Mouse (Mus musculus) embryonic fibroblast, embryonic 13.5 days (primary cell): ENCODE results near the gene Rec8. TPM values are rescaled to one million over a fixed set of nuclear protein-coding genes. Genes with fewer than 3 reads are reported as not detected.

Source experiments
- H3K27ac ChIP-seq: 2 replicates; pipeline ENCODE4 v1.5.1; 2012; ENCODE audit warnings: low read length, control low read depth, inconsistent platforms; ENCODE audit not compliant: insufficient read depth
- H3K4me1 ChIP-seq: 2 replicates; pipeline ENCODE4 v1.6.1; 2011; ENCODE audit warnings: low read length; ENCODE audit not compliant: control insufficient read depth, insufficient read depth
- H3K4me3 ChIP-seq: 2 replicates; pipeline ENCODE4 v1.5.1; 2011; ENCODE audit warnings: mild to moderate bottlenecking, control low read depth, low read length; ENCODE audit not compliant: insufficient read depth
- CTCF ChIP-seq: IDR thresholded peaks from 2 replicates; pipeline ENCODE4 v1.5.1; 2011; ENCODE audit warnings: mild to moderate bottlenecking, control low read depth, low read length, moderate library complexity, borderline replicate concordance; ENCODE audit not compliant: insufficient read depth
- POLR2A ChIP-seq: IDR thresholded peaks from 2 replicates; pipeline ENCODE4 v1.6.1; 2011; ENCODE audit warnings: low read depth, mild to moderate bottlenecking, control low read depth, low read length, moderate library complexity
- polyA plus RNA-seq: library from polyadenylated mRNA; stranded (reverse); fragments of >200 nt; gene quantifications from 2 replicates; pipeline ENCODE4 v1.2.4, GENCODE M21; 2011; ENCODE audit warnings: low read depth; ENCODE audit not compliant: missing spikeins, insufficient read length

Rec8 gene
- polyA plus RNA-seq, 1 experiment, result not detected

DNA sequence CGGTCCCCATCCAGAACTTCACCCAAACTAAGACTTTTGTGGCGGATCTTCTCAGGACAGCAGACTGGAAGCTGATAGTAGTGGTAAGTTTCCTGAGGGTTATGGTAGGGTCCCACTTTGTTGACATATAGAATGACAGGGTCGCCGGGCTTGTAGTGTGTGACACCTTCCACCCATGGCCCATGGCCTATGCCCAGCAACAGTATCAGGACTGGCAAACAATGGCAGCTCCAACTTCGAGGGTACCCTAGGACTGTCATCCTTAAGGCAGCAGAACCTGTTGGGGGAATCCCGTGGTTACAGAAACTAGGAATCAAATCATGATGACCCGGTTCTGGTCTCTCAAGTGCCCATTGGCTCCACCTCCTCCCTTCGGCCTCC is 24.8 kb downstream of the Rec8 start:
- TF ChIP-seq POLR2A (no peak), CTCF (no peak)
- peak overlapping the region; percentile 92 for H3K27ac ChIP-seq
- peak overlapping the region; percentile 83 for H3K4me3 ChIP-seq
- H3K4me1 ChIP-seq, result no peaks in the 10 kb centered on the region

DNA sequence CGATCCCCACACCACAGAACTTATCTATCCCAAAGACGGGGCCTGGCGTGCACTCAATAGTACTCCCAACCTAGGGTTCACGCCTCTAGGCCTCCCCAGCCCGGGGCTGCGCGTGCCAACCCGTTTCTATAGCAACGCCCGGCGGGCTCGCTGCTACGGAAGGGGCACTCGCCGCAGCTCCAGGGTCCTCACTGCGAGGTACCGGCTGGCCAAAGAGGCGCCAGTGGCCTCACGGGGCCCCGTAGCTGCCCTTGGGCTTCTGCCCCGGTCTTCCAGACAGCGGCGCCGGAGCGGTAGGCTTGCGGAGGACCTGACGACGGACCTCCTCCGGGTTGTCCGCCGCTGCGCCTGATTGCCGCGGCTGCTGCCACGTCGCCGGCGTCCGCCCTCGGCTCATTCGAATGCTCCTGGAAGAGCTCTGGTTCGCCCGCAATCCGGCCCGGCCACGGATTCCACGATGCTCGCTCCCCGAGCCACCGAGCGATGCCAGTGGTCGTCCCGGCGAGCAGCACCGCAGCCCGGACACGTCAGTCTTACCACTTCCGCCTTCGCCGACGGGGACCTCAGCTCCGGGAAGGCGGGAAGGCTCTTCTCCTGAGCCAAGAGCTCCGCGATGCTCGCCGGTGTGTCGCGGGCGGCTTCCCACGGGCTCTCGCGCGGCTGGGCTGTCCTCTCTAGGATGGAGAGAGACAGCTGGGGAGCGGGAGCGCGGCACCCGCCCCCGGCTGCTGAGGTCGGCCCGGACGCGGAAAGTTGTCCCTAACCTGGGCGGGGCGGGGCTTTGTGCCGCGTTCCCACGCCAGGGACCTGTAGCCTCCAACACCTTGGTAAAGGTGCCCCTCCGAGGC is 25.4 kb downstream of the Rec8 start, which contains the start of gene Tm9sf1:
Gene Tm9sf1 (minus strand): TSS at position 747 of the 848 bp plus-strand sequence.
- H3K4me3 ChIP-seq, result peak within 1 kb of the TSS; percentile 83
- H3K4me1 ChIP-seq, result no peaks in the 10 kb centered on the region
- TF ChIP-seq CTCF (no peak), POLR2A (peak; percentile 49)
- peak within 1 kb of the TSS; percentile 92 for H3K27ac ChIP-seq

DNA sequence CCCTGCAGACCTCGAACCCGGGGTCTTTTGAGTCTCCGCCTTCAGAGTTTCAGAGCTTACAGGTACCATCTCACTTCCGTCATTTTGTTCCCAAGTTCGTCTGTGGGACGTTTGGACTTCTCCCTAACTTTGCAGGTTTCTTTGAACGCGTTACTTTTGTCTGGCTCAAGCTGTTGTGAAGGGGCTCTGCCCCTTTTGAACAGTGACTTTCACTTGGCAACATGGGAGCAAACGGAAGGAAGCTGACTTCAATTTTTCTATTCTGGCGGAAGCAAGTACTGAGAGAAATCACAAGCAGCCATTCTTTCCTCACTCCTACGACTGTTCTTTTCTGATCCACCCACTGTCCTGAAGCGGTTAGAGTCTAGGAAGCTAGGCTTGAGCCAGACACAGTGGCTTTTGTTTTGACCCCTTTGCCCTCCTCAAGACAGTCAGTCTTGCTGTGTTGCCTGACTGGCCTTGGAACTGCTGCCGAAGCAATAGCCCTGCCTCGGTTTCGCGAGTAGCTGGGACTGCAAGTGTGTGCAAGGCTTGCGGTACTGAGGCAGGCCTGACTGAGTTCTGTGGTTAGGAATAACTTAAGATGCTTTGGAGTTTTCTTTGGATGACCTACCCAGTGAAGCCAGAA is 26.5 kb downstream of the Rec8 start:
- Histone ChIP-seq H3K4me1 (no peaks in the 10 kb centered on the region), H3K4me3 (peak overlapping the region; percentile 83), H3K27ac (peak overlapping the region; percentile 4; the same call in 1 of the 2 replicates)
- TF ChIP-seq CTCF, result no peak
- TF ChIP-seq POLR2A, result no peak

DNA sequence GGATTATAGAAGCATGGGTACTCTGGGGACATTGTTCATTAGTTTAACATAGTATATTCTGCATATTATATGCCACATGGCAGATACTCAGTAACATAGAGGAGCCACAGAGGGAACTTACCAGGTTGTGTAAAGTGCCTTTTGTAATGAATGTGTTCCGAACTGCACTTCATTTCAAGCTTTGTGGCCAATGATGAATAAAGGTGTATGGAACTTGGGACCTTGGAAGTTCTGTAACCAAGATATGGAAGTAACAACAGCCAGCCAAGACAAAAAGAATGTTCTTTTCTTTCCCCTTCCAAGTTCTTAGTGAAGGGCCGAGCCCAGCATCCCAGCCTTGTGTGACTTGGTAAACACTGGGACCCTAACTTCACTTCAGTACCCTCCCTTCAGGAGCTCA is 32.0 kb downstream of the Rec8 start, which contains the start of gene Tssk4:
Gene Tssk4 (plus strand): TSS at position 301 of the 400 bp plus-strand sequence.
- H3K4me1 ChIP-seq, result no peaks in the 10 kb centered on the region
- H3K4me3 ChIP-seq, result no peak within 1 kb of the TSS
- TF ChIP-seq POLR2A (no peak), CTCF (no peak)
- H3K27ac ChIP-seq, result no peak within 1 kb of the TSS

DNA sequence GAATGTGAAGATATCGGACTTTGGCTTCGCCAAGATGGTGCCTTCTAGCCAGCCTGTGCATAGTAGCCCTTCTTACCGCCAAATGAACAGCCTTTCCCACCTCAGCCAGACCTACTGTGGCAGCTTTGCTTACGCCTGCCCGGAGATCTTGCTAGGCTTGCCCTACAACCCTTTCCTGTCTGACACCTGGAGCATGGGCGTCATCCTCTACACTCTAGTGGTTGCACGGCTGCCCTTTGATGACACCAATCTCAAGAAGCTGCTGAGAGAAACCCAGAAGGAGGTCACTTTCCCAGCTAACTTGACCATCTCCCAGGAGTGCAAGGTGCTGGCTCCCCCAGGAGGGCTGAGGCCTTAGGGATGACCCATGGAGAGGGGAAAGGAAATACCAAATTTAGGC is 33.7 kb downstream of the Rec8 start:
- TF ChIP-seq POLR2A, result no peak
- no peak overlapping the region for H3K4me3 ChIP-seq
- no peak overlapping the region for H3K27ac ChIP-seq
- H3K4me1 ChIP-seq, result no peaks in the 10 kb centered on the region

DNA sequence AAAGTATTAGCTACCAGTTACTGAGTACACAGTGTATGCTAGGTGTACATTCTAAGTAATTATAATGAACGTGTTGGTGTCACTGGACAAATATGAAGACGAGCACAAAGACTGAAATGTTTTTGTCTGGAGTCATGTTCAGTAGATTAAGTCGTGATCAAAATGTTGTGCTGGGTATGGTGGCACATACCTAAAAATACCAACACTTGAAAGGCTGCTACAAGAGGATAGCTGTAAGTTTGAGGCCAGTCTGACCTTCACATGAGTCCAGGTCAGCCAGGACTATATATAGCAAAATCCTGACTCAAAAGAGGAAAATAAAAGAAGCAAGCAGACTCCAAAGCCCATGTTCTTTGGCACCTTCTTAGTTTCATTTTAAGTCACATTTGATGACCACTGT is 39.1 kb downstream of the Rec8 start:
- H3K4me1 ChIP-seq, result no peaks in the 10 kb centered on the region
- no peak overlapping the region for H3K4me3 ChIP-seq
- no peak overlapping the region for H3K27ac ChIP-seq

DNA sequence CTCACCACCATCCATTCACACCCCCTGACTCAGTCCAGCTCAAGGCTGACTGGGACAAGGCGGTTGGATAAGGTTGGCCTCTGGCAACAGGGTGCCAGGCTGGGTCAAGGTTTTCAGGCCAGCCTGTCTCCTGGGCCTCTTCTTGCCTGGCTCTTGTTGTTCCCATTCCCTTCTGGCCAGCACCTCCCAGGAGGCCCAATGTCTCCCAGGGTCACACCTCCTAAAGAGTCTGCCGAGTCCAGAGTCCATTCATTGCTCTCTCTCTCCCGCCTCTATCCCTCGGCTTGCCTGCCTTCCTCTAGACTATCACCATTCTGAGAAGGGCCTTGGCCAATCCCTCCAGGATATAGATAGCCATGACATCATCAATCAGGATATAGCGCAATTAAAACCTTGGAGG is 40.2 kb downstream of the Rec8 start:
- no peak overlapping the region for H3K4me3 ChIP-seq
- no peaks in the 10 kb centered on the region for H3K4me1 ChIP-seq
- TF ChIP-seq CTCF (no peak), POLR2A (no peak)
- H3K27ac ChIP-seq, result no peak overlapping the region

More for the DNA sequence above, 39.1 kb downstream of the Rec8 start:
- no peak for TF ChIP-seq POLR2A
- TF ChIP-seq CTCF, result no peak

DNA sequence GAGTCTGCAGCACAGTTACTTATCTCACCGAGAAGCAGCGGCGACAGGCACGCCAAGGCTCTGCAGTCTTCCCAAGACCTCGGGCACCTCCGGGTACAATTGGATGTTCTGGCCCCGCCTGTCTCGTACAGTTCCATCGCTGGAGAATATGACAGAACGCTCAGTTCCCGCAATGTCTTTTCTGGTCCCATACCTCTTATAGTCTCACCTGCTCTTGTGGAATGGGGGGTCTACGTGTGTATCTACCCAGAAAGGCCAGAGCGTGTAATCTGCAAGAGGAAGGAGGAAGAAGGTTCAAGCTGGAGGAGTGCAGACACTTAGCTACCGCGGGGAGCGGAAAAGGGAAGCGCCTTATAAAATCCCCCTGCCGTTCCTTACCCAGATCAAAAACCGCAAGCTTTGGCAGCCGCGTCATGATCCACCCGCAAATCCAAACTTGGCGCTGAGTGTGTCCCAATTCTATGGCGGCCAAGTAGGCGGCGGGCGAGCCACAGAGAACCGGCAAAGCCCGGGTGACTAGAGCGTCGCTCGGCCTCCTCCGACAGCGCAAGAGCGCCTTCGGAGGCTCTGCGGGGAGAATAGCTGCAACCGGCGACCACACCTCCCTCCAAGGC is 42.2 kb downstream of the Rec8 start, which contains the start of gene Mdp1:
Gene Mdp1 (minus strand): TSS at position 549 of the 614 bp plus-strand sequence.
- peak; percentile 27; the same call in 1 of the 2 replicates for TF ChIP-seq CTCF
- peak; percentile 81 for TF ChIP-seq POLR2A

DNA sequence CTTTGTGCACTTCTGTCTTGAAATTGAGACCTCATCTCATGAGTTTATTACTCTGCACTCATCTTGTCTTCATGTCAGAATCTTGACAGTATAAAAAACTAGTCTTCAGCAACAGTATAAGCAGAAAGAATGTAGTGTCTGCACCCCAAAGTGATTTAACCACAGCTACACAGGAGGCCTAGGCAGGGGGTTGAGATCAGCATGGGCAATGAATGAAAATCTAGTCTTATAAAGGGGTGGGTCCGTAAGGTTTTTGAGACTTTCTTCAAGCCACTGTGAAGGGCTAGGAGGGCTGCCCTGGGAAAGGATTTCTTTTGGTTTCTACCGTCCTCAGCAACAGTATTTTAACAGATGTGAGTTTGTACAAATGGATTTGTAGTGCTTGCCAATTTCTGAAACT is 42.8 kb downstream of the Rec8 start:
- Histone ChIP-seq H3K4me3 (0 out of 2 replicates have a peak overlapping the region, but pooled peaks have one; percentile 79), H3K4me1 (no peaks in the 10 kb centered on the region), H3K27ac (no peak overlapping the region)
- TF ChIP-seq CTCF (no peak), POLR2A (no peak)

More for the DNA sequence above, 42.2 kb downstream of the Rec8 start, which contains the start of gene Mdp1:
- H3K27ac ChIP-seq, result no peak within 1 kb of the TSS
- H3K4me1 ChIP-seq, result no peaks in the 10 kb centered on the region
- peak within 1 kb of the TSS; percentile 79 for H3K4me3 ChIP-seq
